Mouse (Mus musculus): ENCODE measurements at regions not wholly inside any gene's neighbourhood (a gene's known extent, or its start where the extent isn't known, plus 50 kb on each side); places are given as distances from the start of the nearest gene placed in this dataset.

DNA sequence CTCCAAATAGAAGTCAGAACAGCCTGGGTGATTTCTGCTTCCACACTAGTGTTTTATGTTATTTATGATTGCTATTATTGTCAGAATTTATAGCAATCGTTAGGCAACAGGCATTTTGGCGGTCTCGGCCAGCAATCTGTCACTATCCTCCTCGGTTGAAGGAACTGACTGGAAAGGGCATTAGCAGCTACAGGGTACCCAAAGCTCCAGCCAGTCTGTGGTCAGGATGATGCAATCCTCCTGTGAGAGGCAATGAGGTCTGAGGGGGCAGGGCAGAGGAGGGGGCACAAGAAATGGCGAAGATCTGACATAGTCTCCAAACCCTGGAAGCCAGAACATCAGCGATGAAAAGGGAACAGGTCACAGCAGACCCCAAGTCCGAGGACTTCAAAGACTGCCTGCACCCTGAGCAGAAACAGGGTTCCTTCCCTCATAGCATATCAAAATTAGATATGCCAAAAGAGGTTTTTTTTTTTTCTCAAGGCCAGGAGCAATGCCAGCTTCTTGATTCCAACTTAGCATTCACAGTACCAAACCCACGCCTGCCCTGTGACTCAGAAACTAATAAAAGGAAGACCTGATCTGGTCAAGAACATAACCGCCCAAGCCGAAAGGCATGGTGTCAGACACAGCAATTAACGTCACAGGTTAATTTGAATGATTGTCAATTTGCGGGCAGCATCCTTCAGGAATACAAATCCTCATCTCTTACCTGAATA lies 348.5 kb upstream of the 5930422O12Rik start:
- POLR2A ChIA-PET = interaction anchor here in 1 of 4 experiments (0.9 kb wide), 1 partner anchor 9 kb away, joined by 3 read pairs; no protein-coding TSS in a partner anchor
- CTCF ChIA-PET = interaction anchor here in 2 of 4 experiments (0.8 to 1.4 kb wide), 2 partner anchors 12 to 13 kb away, joined by 3 to 4 read pairs; no protein-coding TSS in a partner anchor

DNA sequence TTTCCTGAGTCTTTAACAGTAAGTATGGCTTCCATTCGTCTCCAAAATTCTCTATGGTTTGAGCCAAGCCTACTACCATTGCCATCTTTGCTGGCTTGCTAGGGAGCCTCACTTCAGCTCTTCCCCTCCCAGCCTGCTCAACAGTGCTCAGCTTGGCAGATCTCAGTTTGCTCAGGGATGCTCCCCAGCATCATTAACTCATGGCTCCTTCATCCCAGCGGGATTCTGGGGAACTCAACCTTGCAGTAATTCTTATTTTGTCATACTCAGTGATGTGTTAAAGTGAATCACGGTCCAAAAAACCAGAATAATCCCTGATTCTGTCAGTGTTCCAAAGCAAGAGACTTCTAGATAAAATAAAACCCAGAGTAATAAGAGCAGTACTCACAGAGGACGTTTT lies 346.6 kb upstream of the 5930422O12Rik start:
- CTCF ChIA-PET = no interaction called here
- POLR2A ChIA-PET = no interaction called here

DNA sequence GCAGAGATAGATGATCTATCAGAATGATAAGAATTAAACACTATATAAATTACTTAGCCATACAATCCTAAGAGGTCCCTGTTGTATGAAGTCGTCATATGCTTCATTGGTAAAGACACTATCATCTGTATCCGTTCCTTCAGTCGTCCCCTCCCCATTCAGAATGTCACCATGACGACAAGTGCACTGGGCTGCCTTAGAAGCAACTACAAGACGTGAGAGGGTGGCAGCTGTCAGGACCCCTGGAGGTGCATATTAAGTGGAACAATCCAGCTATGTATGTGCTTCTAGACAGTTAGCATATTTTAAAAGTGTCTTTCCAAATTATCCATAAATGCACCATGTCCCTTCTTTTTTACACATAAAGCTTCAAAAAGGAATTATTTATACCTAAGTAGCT lies 343.0 kb upstream of the 5930422O12Rik start:
- CTCF ChIA-PET = no interaction called here

GRCm38 (mm10) chr8:33089731-33090130 lies 338.8 kb upstream of the 5930422O12Rik start:
- CTCF ChIA-PET = no interaction called here
- POLR2A ChIA-PET = interaction anchor here in 1 of 4 experiments (0.7 kb wide), 1 partner anchor 778 kb away, joined by 3 read pairs; no protein-coding TSS in a partner anchor

More for the DNA sequence above, 343.0 kb upstream of the 5930422O12Rik start:
- POLR2A ChIA-PET = interaction anchor here in 1 of 4 experiments (1.1 kb wide), 1 partner anchor 13 kb away, joined by 3 read pairs; no protein-coding TSS in a partner anchor

- POLR2A ChIA-PET = no interaction called here
Measured at GRCm38 (mm10) chr8:33108914-33109313, 319.6 kb upstream of the 5930422O12Rik start.

GRCm38 (mm10) chr8:33115271-33116236 lies 313.0 kb upstream of the 5930422O12Rik start:
- ChIA-PET POLR2A (interaction anchor here in 1 of 4 experiments (0.7 kb wide), 1 partner anchor 459 kb away, joined by 3 read pairs; no protein-coding TSS in a partner anchor), CTCF (no interaction called here)

More at GRCm38 (mm10) chr8:33108914-33109313, 319.6 kb upstream of the 5930422O12Rik start:
- CTCF ChIA-PET = no interaction called here

GRCm38 (mm10) chr8:33123061-33123587 lies 305.4 kb upstream of the 5930422O12Rik start:
- POLR2A ChIA-PET = interaction anchor here in 1 of 4 experiments (0.7 kb wide), 1 partner anchor 9 kb away, joined by 4 read pairs; no protein-coding TSS in a partner anchor
- CTCF ChIA-PET = no interaction called here

DNA sequence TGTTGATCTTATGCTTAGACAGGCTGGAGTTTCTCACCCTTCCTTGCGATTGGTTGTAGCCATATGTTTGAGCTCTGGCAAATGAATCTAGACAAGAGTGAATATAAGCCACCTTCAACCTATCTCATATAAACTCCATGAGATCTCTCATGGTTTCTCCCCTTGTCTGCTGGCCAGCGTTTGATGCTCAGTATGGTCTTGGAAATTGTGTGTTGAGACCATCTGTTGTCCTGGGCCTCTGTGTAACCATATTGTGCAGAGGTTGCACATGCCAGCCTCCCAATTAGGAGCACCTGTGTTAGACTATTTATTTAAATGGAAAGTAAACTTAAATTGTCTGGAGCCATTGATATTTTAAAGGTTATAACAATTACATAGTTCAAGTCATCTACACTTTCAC lies 301.5 kb upstream of the 5930422O12Rik start:
- ChIA-PET CTCF (no interaction called here), POLR2A (no interaction called here)

DNA sequence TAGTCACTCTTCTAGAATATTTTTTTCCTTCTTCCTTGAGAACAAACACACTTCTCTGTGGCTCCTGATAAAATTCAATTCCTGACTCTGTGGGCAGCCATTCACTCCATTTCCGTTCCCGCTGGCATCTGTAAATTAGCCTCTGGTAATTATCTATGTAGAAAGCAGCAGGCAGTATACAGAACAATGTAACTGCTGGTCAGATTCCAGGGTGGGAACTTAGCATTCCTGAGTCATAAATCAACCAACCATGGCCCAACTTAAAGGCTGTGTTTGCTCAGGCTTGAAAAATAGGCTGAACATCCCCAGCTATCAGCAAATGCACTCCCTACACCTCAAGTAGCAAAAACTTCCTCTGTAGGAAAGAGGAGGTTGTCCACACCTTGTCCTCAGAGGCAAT lies 289.6 kb upstream of the 5930422O12Rik start:
- ChIA-PET CTCF (no interaction called here), POLR2A (no interaction called here)

DNA sequence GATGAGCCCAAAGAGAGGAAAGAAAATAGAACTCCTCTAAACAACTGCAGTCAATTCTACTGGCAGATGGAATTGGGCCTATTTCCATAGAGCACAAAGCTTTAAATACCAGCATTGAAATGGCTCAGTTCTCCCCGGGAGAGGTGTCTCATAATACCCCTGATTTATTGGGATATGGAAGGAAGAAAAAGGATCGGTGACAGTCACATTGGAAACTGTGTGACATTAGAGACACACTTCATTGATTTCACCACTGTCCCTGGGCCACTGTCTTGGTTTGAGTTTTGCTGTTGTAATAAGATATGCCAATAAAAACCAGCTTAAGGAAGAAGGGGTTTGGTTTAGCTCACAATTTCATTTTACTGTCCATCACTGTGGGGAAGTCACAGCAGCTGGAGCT lies 288.7 kb upstream of the 5930422O12Rik start:
- ChIA-PET POLR2A (no interaction called here), CTCF (no interaction called here)

GRCm38 (mm10) chr8:33177642-33178041 lies 250.9 kb upstream of the 5930422O12Rik start:
- POLR2A ChIA-PET = interaction anchor here in 1 of 4 experiments (0.5 kb wide), 1 partner anchor 267 kb away, joined by 3 read pairs; no protein-coding TSS in a partner anchor
- CTCF ChIA-PET = interaction anchor here in 1 of 4 experiments (0.6 kb wide), 1 partner anchor 9 kb away, joined by 3 read pairs; no protein-coding TSS in a partner anchor

DNA sequence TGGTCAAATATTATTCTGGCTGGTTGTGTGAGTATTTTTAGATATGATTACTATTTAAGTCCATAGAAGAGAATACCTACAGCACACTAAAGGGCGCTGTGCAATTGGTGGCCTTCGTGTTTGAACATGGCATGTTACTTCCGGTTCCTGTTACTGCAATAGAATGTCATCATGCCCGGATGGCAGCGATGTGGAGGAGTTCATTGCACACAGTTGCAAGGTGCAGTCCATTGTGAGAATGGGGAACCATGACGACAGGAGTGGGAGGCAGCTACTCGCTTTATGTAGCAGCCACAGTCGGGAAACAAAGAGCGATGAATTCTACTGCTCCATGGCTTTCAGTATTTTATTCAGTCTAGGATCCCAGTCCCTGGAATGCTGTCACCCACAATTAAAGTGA lies 245.5 kb upstream of the 5930422O12Rik start:
- POLR2A ChIA-PET = no interaction called here
- CTCF ChIA-PET = no interaction called here
